ENCODE assay signal across 18 mouse cellular contexts in the genomic region with DNA sequence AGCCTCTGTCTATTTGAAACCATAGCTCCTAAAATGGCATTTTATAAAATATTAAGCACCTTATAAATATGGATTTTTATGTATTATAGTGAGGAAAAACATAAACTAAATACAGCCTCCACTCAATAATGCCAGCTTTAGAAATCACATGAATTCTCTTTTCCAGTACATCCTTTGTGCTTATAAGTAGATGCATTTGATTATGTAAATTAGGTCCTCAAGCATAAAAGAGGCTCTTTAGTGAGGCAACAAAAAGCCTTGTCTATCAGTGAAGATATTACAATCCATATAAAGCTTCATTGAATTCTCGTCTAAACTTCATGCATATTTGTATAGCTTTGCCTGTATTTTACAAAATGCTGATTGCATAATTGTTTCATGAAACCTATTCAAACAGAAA.
DNase-seq lines count a peak whose midpoint lies in the region; ATAC-seq lines count a peak whose summit lies in the region.
"Had no signal": no experiment of that assay in that cellular context is flagged by ENCODE, and none has a peak within 500 bp of the region (broad histone marks: within the 10 kb centered on the region; RNA-seq: fewer than 3 reads in every experiment).

No protein-coding gene starts in this region.

- H3K4me3 ChIP-seq in forebrain, embryonic 10.5 days: no peak overlapping the region
- no peak overlapping the region for H3K4me3 ChIP-seq in hindbrain, embryonic 11.5 days (ENCODE audit: low read depth, low read length)
- H3K4me3 ChIP-seq in midbrain, embryonic 14.5 days (replicated peaks; ENCODE audit: low read depth, low read length): no peak overlapping the region
- H3K4me3 ChIP-seq: embryonic facial prominence, embryonic 12.5 days had no signal

- H3K9ac ChIP-seq in hindbrain, embryonic 11.5 days (ENCODE audit: low read depth, low read length): no peak overlapping the region
- H3K9ac ChIP-seq in midbrain, embryonic 14.5 days (replicated peaks; ENCODE audit: low read length): no peak overlapping the region
- H3K9ac ChIP-seq: embryonic facial prominence, embryonic 12.5 days; lung, embryonic 14.5 days had no signal

- peaks cover 18% of the 10 kb centered on the region for H3K4me1 ChIP-seq in forebrain, embryonic 10.5 days
- no peaks in the 10 kb centered on the region for H3K4me1 ChIP-seq in hindbrain, embryonic 11.5 days (replicated peaks; ENCODE audit: control insufficient read depth, insufficient read depth, low read length)
- H3K4me1 ChIP-seq in midbrain, embryonic 14.5 days (ENCODE audit: control insufficient read depth, insufficient read depth, low read length): 0 out of 2 replicates have a peak, but pooled peaks cover 10% of the 10 kb centered on the region
- H3K4me1 ChIP-seq: embryonic facial prominence, embryonic 12.5 days had no signal

- H3K9me3 ChIP-seq in forebrain, embryonic 10.5 days: no peaks in the 10 kb centered on the region
- no peaks in the 10 kb centered on the region for H3K9me3 ChIP-seq in hindbrain, embryonic 11.5 days (ENCODE audit: control insufficient read depth, low read length)
- no peaks in the 10 kb centered on the region for H3K9me3 ChIP-seq in midbrain, embryonic 14.5 days (ENCODE audit: control insufficient read depth, low read length)
- H3K9me3 ChIP-seq: embryonic facial prominence, embryonic 12.5 days had no signal

- intact Hi-C loops in heart, postnatal 36 days (cut with DNase I): no loop called here

- no peak overlapping the region for H3K4me2 ChIP-seq in hindbrain, embryonic 11.5 days (replicated peaks; ENCODE audit: low read depth, low read length)
- H3K4me2 ChIP-seq in midbrain, embryonic 14.5 days (ENCODE audit: low read length): no peak overlapping the region
- H3K4me2 ChIP-seq: embryonic facial prominence, embryonic 12.5 days; heart, embryonic 11.5 days; liver, embryonic 11.5 days; lung, embryonic 14.5 days had no signal

- H3K36me3 ChIP-seq in forebrain, embryonic 10.5 days (replicated peaks): no peaks in the 10 kb centered on the region
- no peaks in the 10 kb centered on the region for H3K36me3 ChIP-seq in hindbrain, embryonic 11.5 days (ENCODE audit: control insufficient read depth, insufficient read depth, low read length)
- no peaks in the 10 kb centered on the region for H3K36me3 ChIP-seq in midbrain, embryonic 14.5 days (ENCODE audit: control insufficient read depth, insufficient read depth, low read length)
- H3K36me3 ChIP-seq: embryonic facial prominence, embryonic 12.5 days had no signal

- H3K27ac ChIP-seq in forebrain, embryonic 10.5 days: peak overlapping the region; percentile 75
- no peak overlapping the region for H3K27ac ChIP-seq in hindbrain, embryonic 11.5 days (ENCODE audit: low read depth, low read length)
- H3K27ac ChIP-seq in midbrain, embryonic 14.5 days (replicated peaks; ENCODE audit: low read depth, low read length): no peak overlapping the region
- H3K27ac ChIP-seq: embryonic facial prominence, embryonic 12.5 days; kidney, postnatal 0 days had no signal

- H3K27me3 ChIP-seq in forebrain, embryonic 10.5 days (ENCODE audit: poor library complexity, severe bottlenecking): no peaks in the 10 kb centered on the region
- H3K27me3 ChIP-seq in hindbrain, embryonic 11.5 days (ENCODE audit: control insufficient read depth, insufficient read depth, low read length): no peaks in the 10 kb centered on the region
- H3K27me3 ChIP-seq in midbrain, embryonic 14.5 days (ENCODE audit: control insufficient read depth, insufficient read depth, low read length): no peaks in the 10 kb centered on the region
- H3K27me3 ChIP-seq: embryonic facial prominence, embryonic 12.5 days had no signal

- DNase-seq in cerebellum, adult 9-10 months: peak; percentile 2
- DNase-seq in cerebellum, postnatal 25 days: no peak
- no peak for DNase-seq in forebrain, embryonic 10.5 days (ENCODE audit: extremely low spot score, low spot score)
- peak; percentile 4 for DNase-seq in hindbrain, embryonic 11.5 days (ENCODE audit: low spot score)
- peak; percentile 55 for DNase-seq in midbrain, embryonic 14.5 days
- no peak for DNase-seq in heart, postnatal 36 days
- no peak for DNase-seq in adrenal gland, postnatal 36 days
- DNase-seq: cerebellum, adult 11-12 months; gastrocnemius, postnatal 25 days; layer of hippocampus, adult 9-11 months; lung, embryonic 14.5 days; right cerebral cortex, postnatal 14 days had no signal

- WGBS in forebrain, embryonic 10.5 days: 53% methylated on average over 1 of the region's 1 CpGs
- 32% methylated on average over 1 of the region's 1 CpGs for WGBS in hindbrain, embryonic 11.5 days
- 4% methylated on average over 1 of the region's 1 CpGs for WGBS in midbrain, embryonic 14.5 days

- ATAC-seq in hindbrain, embryonic 11.5 days (ENCODE audit: low FRiP score): peak; percentile 84
- peak; percentile 80; the same call in 1 of the 2 replicates for ATAC-seq in midbrain, embryonic 14.5 days (ENCODE audit: low FRiP score, low TSS enrichment)
- no peak for ATAC-seq in activated CD4-positive, CD25-positive, alpha-beta regulatory T cell, adult 4 months
- ATAC-seq: intestine, embryonic 16.5 days had no signal

Comparison
In these comparisons a context has a peak if more than half of its experiments do, and no peak if none do; other contexts are left out.
1. DNase-seq: peak in cerebellum, adult 9-10 months (single experiment), hindbrain, embryonic 11.5 days (single experiment) and midbrain, embryonic 14.5 days (single experiment); none in cerebellum, postnatal 25 days (0 of 2), forebrain, embryonic 10.5 days (single experiment), heart, postnatal 36 days (0 of 2) and adrenal gland, postnatal 36 days (0 of 2).